Mouse (Mus musculus) lung, postnatal 0 days (tissue): ENCODE results near the gene Trmt61a.

Experiments
- CTCF ChIP-seq: IDR thresholded peaks from 2 replicates; pipeline ENCODE4 v1.5.1; 2016; ENCODE audit warnings: antibody characterized with exemption, mild to moderate bottlenecking
- EP300 ChIP-seq: IDR thresholded peaks from 2 replicates; pipeline ENCODE4 v1.6.1; 2016; ENCODE audit warnings: antibody characterized with exemption, mild to moderate bottlenecking, control low read depth

- TF ChIP-seq EP300: peak; percentile 21; the same call in 1 of the 2 replicates
- TF ChIP-seq CTCF: peak; percentile 24; the same call in 1 of the 2 replicates
Observed at GRCm38 (mm10) chr12:111708181-111708580, 30.3 kb downstream of the Trmt61a start.
